Mouse (Mus musculus): ENCODE data around the gene Efcab11. TPM values are rescaled to one million over a fixed set of nuclear protein-coding genes. Genes with fewer than 3 reads are reported as not detected.

The Efcab11 gene
- total RNA-seq (2017), result 4.9 and 6.3 TPM in 2 replicates

- peak; percentile 58 for ATAC-seq (replicated peaks; ENCODE audit: low read depth, poor library complexity, severe bottlenecking)
Observed at GRCm38 (mm10) chr12:99884269-99885261, at the start of gene Efcab11, which contains the start of gene Tdp1. TSS of gene Efcab11 (minus strand) at chr12:99884439. TSS of gene Tdp1 (plus strand) at chr12:99884517.

GRCm38 (mm10) chr12:99933630-99934029 lies 49.4 kb upstream of the Efcab11 start:
- no peak for ATAC-seq (replicated peaks; ENCODE audit: low read depth, poor library complexity, severe bottlenecking)

- ATAC-seq (replicated peaks; ENCODE audit: low read depth, poor library complexity, severe bottlenecking), result no peak
Observed at GRCm38 (mm10) chr12:99932245-99932644, 48.0 kb upstream of the Efcab11 start.

GRCm38 (mm10) chr12:99929160-99929559 lies 44.9 kb upstream of the Efcab11 start:
- ATAC-seq (replicated peaks; ENCODE audit: low read depth, poor library complexity, severe bottlenecking), result no peak

GRCm38 (mm10) chr12:99928311-99928710 lies 44.1 kb upstream of the Efcab11 start:
- no peak for ATAC-seq (replicated peaks; ENCODE audit: low read depth, poor library complexity, severe bottlenecking)

- ATAC-seq (replicated peaks; ENCODE audit: low read depth, poor library complexity, severe bottlenecking), result no peak
Observed at GRCm38 (mm10) chr12:99923703-99924102, 39.5 kb upstream of the Efcab11 start.

GRCm38 (mm10) chr12:99923131-99923606 lies 38.9 kb upstream of the Efcab11 start:
- no peak for ATAC-seq (replicated peaks; ENCODE audit: low read depth, poor library complexity, severe bottlenecking)

GRCm38 (mm10) chr12:99921045-99921444 lies 36.8 kb upstream of the Efcab11 start:
- ATAC-seq (replicated peaks; ENCODE audit: low read depth, poor library complexity, severe bottlenecking), result peak; percentile 60

GRCm38 (mm10) chr12:99919636-99920035 lies 35.4 kb upstream of the Efcab11 start:
- no peak for ATAC-seq (replicated peaks; ENCODE audit: low read depth, poor library complexity, severe bottlenecking)

- no peak for ATAC-seq (replicated peaks; ENCODE audit: low read depth, poor library complexity, severe bottlenecking)
Observed at GRCm38 (mm10) chr12:99917800-99918427, 33.7 kb upstream of the Efcab11 start.

- no peak for ATAC-seq (replicated peaks; ENCODE audit: low read depth, poor library complexity, severe bottlenecking)
Observed at GRCm38 (mm10) chr12:99911466-99911865, 27.2 kb upstream of the Efcab11 start.

- ATAC-seq (replicated peaks; ENCODE audit: low read depth, poor library complexity, severe bottlenecking), result no peak
Observed at GRCm38 (mm10) chr12:99904537-99904936, 20.3 kb upstream of the Efcab11 start.

- peak; percentile 71 for ATAC-seq (replicated peaks; ENCODE audit: low read depth, poor library complexity, severe bottlenecking)
Observed at GRCm38 (mm10) chr12:99902867-99903370, 18.7 kb upstream of the Efcab11 start.

GRCm38 (mm10) chr12:99901973-99902866 lies 18.0 kb upstream of the Efcab11 start:
- ATAC-seq (replicated peaks; ENCODE audit: low read depth, poor library complexity, severe bottlenecking), result no peak

GRCm38 (mm10) chr12:99899991-99900390 lies 15.8 kb upstream of the Efcab11 start:
- ATAC-seq (replicated peaks; ENCODE audit: low read depth, poor library complexity, severe bottlenecking), result no peak

- ATAC-seq (replicated peaks; ENCODE audit: low read depth, poor library complexity, severe bottlenecking), result no peak
Observed at GRCm38 (mm10) chr12:99898248-99898870, 14.1 kb upstream of the Efcab11 start.

GRCm38 (mm10) chr12:99897846-99898245 lies 13.6 kb upstream of the Efcab11 start:
- no peak for ATAC-seq (replicated peaks; ENCODE audit: low read depth, poor library complexity, severe bottlenecking)

- no peak for ATAC-seq (replicated peaks; ENCODE audit: low read depth, poor library complexity, severe bottlenecking)
Observed at GRCm38 (mm10) chr12:99885282-99885901, 1.2 kb upstream of the Efcab11 start.

GRCm38 (mm10) chr12:99883713-99884105 lies 530 bp downstream of the Efcab11 start:
- ATAC-seq (replicated peaks; ENCODE audit: low read depth, poor library complexity, severe bottlenecking), result peak; percentile 7
